Mouse (Mus musculus): ENCODE data around the gene Pip5k1b. TPM values are rescaled to one million over a fixed set of nuclear protein-coding genes. Genes with fewer than 3 reads are reported as not detected.
A peak's percentile ranks its signal among the peaks of the same experiment; 100 is the strongest.

Pip5k1b gene
- total and polyA plus RNA-seq, 3 experiments: 14.6 to 23.1 (median 22.2) TPM

DNA sequence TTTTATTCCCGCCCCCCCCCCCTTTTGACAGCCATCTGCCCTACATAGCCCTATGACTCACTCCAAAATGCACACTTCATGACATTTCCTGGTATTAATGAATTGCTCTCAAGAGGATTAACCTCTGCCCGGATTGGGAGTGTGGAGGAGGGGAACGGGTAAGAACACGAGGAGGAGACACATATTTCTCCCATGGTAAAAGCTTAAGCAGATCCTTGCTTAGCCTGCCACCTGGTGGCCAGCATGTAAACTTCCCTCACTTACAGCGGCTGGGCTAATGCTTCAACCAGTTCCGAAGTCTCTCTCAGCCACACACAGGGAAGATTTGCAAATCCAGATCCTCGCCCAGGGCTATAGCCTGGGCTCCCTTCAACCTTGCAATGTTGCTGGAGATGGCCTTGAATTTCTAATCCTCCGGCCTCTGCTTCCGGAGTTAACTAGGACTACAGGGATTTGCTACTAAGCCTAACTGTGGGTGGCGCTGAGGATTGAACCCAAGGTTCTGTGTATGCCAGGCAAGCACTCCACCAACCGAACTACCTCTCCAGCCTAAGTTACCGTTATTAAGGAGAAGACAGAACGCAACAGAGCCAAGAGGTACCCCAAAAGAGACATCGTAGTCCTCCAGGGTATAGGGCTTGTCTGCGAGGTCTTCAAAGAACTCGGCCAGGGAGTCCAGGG lies 283.8 kb downstream of the Pip5k1b start:
- Histone ChIP-seq H3K4me1 (ENCODE audit: control insufficient read depth, insufficient read depth, low read length) (no peaks in the 10 kb centered on the region), H3K36me3 (ENCODE audit: control insufficient read depth, insufficient read depth, low read length) (no peaks in the 10 kb centered on the region), H3K79me2 (replicated peaks; ENCODE audit: control insufficient read depth, insufficient read depth, low read length) (no peaks in the 10 kb centered on the region), H3K9ac (ENCODE audit: low read depth, low read length) (no peak overlapping the region), H3K4me3 (peak overlapping the region; percentile 26; the same call in 1 of the 2 replicates), H3K27me3 (ENCODE audit: control insufficient read depth, insufficient read depth, low read length) (no peaks in the 10 kb centered on the region), H3K27ac (no peak overlapping the region)
- intact Hi-C loops (cut with DNase I): no loop called here
- peak; percentile 82 to 87 for DNase-seq
- 40% methylated on average over 16 of the region's 16 CpGs for WGBS
- TF ChIP-seq POLR2A (IDR thresholded peaks at IDR 0.05; ENCODE audit: insufficient read depth, low read depth, low read length): no peak
- TF ChIP-seq CTCF (IDR thresholded peaks at IDR 0.05): peak; percentile 92
- TF ChIP-seq EP300 (IDR thresholded peaks at IDR 0.05; ENCODE audit: insufficient read depth, low read depth, low read length): peak; percentile 88

DNA sequence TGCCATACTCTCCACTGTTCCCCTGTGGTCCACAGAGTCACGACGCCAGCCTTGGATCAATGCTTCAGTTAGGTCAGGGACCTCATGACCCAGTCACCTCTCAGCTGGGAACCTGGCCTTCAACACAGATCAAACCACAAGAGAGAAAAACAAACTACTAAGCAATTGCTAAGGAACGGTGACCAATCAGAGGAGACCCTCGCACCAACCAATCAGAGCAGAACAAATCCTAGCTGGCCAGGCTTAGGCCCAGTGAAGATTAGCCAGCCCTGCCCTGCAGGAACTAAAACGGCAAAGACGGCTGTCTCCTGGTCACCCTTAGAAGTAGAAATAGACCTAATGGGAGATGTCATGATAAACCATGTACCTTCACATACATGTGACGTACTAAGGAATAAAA lies 284.3 kb downstream of the Pip5k1b start:
- WGBS: 45% methylated on average over 7 of the region's 7 CpGs
- no peaks in the 10 kb centered on the region for H3K79me2 ChIP-seq (replicated peaks; ENCODE audit: control insufficient read depth, insufficient read depth, low read length)
- H3K27ac ChIP-seq: no peak overlapping the region
- DNase-seq: peak; percentile 24 to 31
- no peaks in the 10 kb centered on the region for H3K4me1 ChIP-seq (ENCODE audit: control insufficient read depth, insufficient read depth, low read length)
- intact Hi-C loops (cut with DNase I): no loop called here
- no peak for TF ChIP-seq EP300 (IDR thresholded peaks at IDR 0.05; ENCODE audit: insufficient read depth, low read depth, low read length)
- no peak for TF ChIP-seq CTCF (IDR thresholded peaks at IDR 0.05)
- TF ChIP-seq POLR2A (IDR thresholded peaks at IDR 0.05; ENCODE audit: insufficient read depth, low read depth, low read length): no peak
- no peaks in the 10 kb centered on the region for H3K36me3 ChIP-seq (ENCODE audit: control insufficient read depth, insufficient read depth, low read length)
- H3K9ac ChIP-seq (ENCODE audit: low read depth, low read length): no peak overlapping the region
- H3K27me3 ChIP-seq (ENCODE audit: control insufficient read depth, insufficient read depth, low read length): no peaks in the 10 kb centered on the region
- H3K4me3 ChIP-seq: peak overlapping the region; percentile 26; the same call in 1 of the 2 replicates

DNA sequence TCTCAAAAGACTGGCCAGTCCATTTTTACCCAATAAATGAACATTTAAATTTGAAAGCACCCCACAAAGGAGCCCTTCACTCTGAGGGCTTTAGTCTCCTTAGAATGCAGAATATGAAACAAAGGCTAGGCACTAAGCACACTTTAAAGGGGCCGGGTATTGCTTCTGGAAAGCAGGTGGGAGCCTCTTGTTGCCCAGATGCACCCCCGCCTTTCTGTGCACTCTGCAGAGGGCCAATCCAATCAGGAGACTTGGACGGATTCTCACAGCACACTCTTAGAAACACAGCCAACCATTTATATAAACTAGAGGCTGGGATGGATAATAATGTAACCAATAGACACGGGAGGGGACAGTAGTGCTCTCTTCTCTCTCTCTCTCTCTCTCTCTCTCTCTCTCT lies 287.1 kb downstream of the Pip5k1b start:
- WGBS: 70% methylated on average over 4 of the region's 4 CpGs
- no peak for DNase-seq
- no peaks in the 10 kb centered on the region for H3K79me2 ChIP-seq (replicated peaks; ENCODE audit: control insufficient read depth, insufficient read depth, low read length)
- H3K9ac ChIP-seq (ENCODE audit: low read depth, low read length): no peak overlapping the region
- no peaks in the 10 kb centered on the region for H3K36me3 ChIP-seq (ENCODE audit: control insufficient read depth, insufficient read depth, low read length)
- TF ChIP-seq EP300 (IDR thresholded peaks at IDR 0.05; ENCODE audit: insufficient read depth, low read depth, low read length) (no peak), POLR2A (IDR thresholded peaks at IDR 0.05; ENCODE audit: insufficient read depth, low read depth, low read length) (no peak), CTCF (IDR thresholded peaks at IDR 0.05) (no peak)
- H3K27ac ChIP-seq: no peak overlapping the region
- no peaks in the 10 kb centered on the region for H3K27me3 ChIP-seq (ENCODE audit: control insufficient read depth, insufficient read depth, low read length)
- intact Hi-C loops (cut with DNase I): loop anchor here (5.0 kb wide), 1 partner anchor 406 kb away; no protein-coding TSS in a partner anchor
- H3K4me3 ChIP-seq: no peak overlapping the region
- H3K4me1 ChIP-seq (ENCODE audit: control insufficient read depth, insufficient read depth, low read length): no peaks in the 10 kb centered on the region; the same call in 1 of the 2 replicates

DNA sequence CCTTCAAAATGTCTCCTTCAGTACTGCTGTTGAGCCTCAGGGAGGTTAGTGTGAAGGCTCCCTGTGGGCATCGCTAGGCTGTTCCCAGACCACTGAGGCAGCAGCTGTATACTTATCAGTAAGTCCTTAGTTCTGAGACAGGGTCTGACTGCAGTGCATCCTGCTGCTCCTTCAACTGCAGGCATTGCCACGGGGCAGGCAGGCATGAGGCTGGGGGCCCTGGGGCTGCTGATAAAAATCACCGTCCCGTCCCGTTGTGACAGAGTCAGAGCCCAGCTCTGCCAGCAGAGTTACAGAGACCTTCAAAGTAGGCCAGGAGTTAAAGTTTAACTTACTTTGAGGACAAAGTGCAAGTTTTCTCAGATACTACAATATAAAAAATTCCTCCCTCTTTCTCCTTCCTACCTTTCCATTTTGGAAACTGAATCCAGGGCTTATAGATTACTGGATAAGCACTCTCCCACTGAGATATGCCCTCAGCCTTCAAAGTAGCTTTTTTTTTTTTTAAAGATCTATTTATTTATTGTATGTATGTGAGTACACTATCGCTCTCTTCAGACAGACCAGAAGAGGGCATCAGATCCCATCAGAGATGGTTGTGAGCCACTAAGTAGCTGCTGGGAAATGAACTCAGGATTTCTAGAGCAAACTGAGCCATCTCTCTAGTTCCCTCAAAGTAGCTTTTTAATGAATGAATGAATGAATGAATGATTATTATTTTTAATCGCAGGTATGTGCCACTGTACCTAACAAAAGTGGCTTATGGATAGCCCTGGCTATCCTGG lies 289.4 kb downstream of the Pip5k1b start:
- no peak for TF ChIP-seq POLR2A (IDR thresholded peaks at IDR 0.05; ENCODE audit: insufficient read depth, low read depth, low read length)
- TF ChIP-seq CTCF (IDR thresholded peaks at IDR 0.05): no peak
- TF ChIP-seq EP300 (IDR thresholded peaks at IDR 0.05; ENCODE audit: insufficient read depth, low read depth, low read length): no peak
- H3K79me2 ChIP-seq (replicated peaks; ENCODE audit: control insufficient read depth, insufficient read depth, low read length): no peaks in the 10 kb centered on the region
- intact Hi-C loops (cut with DNase I): loop anchor here (5.0 kb wide), 1 partner anchor 404 kb away; no protein-coding TSS in a partner anchor

DNA sequence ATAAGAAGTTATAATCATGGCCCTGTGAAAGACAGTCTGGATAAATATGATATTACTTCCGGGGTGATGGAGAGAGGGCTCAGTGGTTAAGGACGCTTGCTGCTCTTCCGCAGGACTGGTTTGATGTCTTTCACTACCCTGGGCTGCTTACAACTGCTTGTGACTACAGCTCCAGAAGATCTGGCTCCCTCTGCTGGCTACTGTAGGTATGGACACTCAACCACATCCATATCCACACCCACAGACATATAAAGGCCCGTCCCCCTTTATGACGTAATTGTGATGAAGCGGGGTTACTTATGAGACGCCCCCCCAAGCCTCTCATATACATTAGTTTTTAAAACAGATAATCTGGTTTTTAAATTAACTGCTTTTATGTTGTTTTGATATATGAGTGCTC lies 290.7 kb downstream of the Pip5k1b start:
- H3K4me3 ChIP-seq: no peak overlapping the region
- H3K36me3 ChIP-seq (ENCODE audit: control insufficient read depth, insufficient read depth, low read length): no peaks in the 10 kb centered on the region
- DNase-seq: peak; percentile 78 to 80
- H3K27ac ChIP-seq: no peak overlapping the region
- WGBS: 31% methylated on average over 7 of the region's 7 CpGs
- TF ChIP-seq EP300 (IDR thresholded peaks at IDR 0.05; ENCODE audit: insufficient read depth, low read depth, low read length): peak; percentile 49
- TF ChIP-seq POLR2A (IDR thresholded peaks at IDR 0.05; ENCODE audit: insufficient read depth, low read depth, low read length): no peak
- peak; percentile 93 for TF ChIP-seq CTCF (IDR thresholded peaks at IDR 0.05)
- intact Hi-C loops (cut with DNase I): loop anchor here (1.0 to 5.0 kb wide), 4 partner anchors 40 to 403 kb away; partner anchors contain the start of gene Tjp2
- H3K9ac ChIP-seq (ENCODE audit: low read depth, low read length): no peak overlapping the region
- H3K27me3 ChIP-seq (ENCODE audit: control insufficient read depth, insufficient read depth, low read length): no peaks in the 10 kb centered on the region
- H3K4me1 ChIP-seq (ENCODE audit: control insufficient read depth, insufficient read depth, low read length): no peaks in the 10 kb centered on the region; the same call in 1 of the 2 replicates
- no peaks in the 10 kb centered on the region for H3K79me2 ChIP-seq (replicated peaks; ENCODE audit: control insufficient read depth, insufficient read depth, low read length)

More for the DNA sequence above, 289.4 kb downstream of the Pip5k1b start:
- Histone ChIP-seq H3K27ac (no peak overlapping the region), H3K27me3 (ENCODE audit: control insufficient read depth, insufficient read depth, low read length) (no peaks in the 10 kb centered on the region), H3K4me3 (no peak overlapping the region), H3K36me3 (ENCODE audit: control insufficient read depth, insufficient read depth, low read length) (no peaks in the 10 kb centered on the region), H3K9ac (ENCODE audit: low read depth, low read length) (no peak overlapping the region), H3K4me1 (ENCODE audit: control insufficient read depth, insufficient read depth, low read length) (no peaks in the 10 kb centered on the region; the same call in 1 of the 2 replicates)
- 88% methylated on average over 7 of the region's 7 CpGs for WGBS
- DNase-seq: no peak
